Mouse (Mus musculus): ENCODE data around the gene Rbm47.
"Not testable (repeated sequence)": the region's sequence is repeated elsewhere in the genome, so short reads cannot be mapped to it uniquely, and the experiment has no call there.

Rbm47 gene

GRCm38 (mm10) chr5:66028232-66028631 is 144.7 kb downstream of the Rbm47 start:
- no peak for DNase-seq (ENCODE audit: low read depth, low spot score)

DNA sequence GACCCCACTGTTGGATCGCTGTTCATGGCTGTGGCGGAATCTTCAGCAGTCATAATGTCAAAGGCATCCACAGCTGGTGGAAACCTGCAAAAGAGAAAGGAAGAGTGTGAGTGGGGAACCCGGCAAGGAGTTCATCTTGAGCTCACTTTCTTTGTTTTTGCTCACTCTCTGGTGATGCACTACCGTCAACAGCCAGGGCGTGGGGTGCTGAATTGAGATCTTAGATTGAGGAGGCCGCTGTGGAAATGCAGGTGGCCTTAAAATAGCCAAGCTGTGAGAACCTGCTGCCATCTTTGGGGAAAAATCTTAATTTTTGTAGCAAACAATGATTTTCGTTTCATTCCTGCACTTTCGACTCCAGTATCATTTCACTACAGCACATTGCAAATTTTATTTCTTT is 145.7 kb downstream of the Rbm47 start:
- no peak for DNase-seq (ENCODE audit: low read depth, low spot score)

DNA sequence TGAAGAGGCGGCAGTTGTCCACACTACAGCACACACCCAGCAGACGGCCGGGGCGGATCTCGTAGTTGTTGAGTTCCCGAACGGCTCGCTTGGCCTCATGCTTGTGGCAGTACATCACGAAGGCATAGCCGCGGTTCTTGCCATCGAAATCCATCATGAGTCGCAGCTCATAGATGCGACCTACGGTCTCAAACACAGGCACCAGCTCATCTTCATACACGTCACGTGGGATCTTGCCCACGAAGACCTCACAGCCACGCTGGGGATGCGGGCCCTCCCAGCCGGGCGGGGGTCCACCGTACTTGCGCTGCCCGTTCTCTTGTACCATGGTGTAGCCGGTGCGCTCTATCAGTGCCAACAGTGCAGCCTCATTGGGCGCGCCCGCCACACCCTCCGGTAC is 146.1 kb downstream of the Rbm47 start:
- DNase-seq (ENCODE audit: low read depth, low spot score): no peak

DNA sequence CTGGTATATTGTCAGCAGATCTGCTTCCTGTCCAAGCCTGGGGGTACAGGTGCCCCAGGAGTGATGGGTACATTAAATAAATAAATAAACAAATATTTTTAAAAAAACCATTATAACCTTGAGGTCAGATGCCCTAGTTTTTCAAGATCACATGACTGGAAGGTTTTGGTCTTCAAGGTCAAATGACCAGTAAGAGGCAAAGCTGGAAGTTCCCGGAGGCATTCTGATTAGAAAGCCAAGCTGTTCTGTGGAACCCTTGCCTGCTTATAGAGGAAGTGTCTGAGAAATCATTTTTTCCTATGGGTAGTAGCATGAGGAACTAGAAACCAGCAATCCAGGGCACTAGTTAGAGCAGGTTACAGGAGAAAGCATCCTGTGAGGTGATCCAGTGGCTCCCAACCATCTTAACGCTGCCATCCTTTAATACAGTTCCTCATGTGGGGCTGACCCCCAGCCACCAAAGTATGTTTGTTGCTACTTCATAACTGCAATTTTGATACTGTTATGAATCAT is 157.4 kb downstream of the Rbm47 start:
- no peak for DNase-seq (ENCODE audit: low read depth, low spot score)

DNA sequence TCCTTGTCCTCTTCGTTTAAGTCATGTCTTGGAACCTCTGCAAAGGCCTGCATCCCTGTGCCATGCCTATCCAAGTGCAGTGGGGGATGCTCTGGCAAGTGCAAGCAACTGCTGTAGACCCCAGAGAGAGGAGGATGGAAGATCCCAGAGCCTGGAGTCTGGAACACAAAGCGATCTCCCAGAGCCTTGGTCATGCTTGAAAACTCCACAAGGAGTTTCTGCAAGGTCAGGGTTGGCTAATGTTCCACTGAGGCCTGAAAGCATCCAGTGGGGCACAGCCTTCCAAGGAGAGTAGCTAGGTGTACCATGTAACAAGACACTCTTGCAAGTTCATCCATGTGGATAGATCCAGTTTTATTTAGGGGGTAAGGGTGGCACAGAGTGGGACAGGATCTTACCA is 158.5 kb downstream of the Rbm47 start:
- no peak for DNase-seq (ENCODE audit: low read depth, low spot score)

DNA sequence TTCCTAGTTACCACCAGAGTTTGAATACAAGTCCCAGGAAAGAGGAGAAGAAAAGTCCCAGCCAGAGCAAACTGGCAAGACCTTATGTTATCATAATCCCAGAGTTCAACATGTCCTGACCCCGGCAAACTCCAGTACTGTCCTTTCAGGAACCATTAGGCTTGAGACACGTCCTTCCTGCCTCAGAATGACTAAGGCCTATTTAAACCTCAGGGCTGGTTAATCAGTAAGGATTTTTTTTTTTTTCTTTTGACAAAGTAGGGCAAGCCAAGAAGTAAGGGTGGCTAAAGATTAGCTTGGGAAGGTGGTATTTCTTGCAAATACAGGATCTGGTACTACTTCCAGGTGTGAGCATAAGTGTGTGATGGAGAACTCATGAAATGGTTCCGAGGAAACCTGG is 158.9 kb downstream of the Rbm47 start:
- no peak for DNase-seq (ENCODE audit: low read depth, low spot score)

GRCm38 (mm10) chr5:66008245-66008967 is 164.5 kb downstream of the Rbm47 start:
- no peak for DNase-seq (ENCODE audit: low read depth, low spot score)

DNA sequence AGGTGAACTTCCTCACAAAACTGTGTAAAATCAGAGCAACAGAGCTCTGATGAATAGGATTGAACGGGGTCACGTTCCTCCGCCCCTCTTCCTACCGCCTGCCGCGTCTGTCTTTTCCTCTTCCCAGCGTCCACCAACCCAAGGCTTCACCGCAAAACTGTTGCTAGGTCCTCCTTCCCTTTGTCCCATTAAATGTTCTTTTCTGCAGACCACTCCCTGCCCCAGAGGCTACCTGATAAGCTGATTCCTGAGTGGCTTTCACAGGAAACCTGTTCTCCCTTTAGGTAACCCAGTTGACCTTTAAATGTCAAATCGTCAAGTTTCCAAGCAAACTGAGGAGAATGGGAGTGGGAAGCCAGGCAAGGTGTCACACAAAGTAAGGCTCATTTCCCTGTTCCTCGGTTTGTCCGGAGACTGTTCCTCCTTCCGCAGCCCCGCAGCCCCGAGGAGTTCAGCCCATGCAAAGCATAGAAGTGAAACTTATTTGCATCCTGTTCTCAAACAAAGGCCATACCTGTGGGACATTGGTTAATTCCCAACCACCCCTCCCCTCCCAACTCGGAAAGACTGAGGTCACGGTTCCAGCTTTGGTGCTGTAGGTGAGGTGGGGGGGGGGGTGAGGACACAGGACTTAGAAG is 167.8 kb downstream of the Rbm47 start:
- no peak for DNase-seq (ENCODE audit: low read depth, low spot score)

- no peak for DNase-seq (ENCODE audit: low read depth, low spot score)
Observed at GRCm38 (mm10) chr5:66004134-66004925, 168.6 kb downstream of the Rbm47 start, which contains the start of gene 9130230L23Rik. TSS of gene 9130230L23Rik (minus strand) at chr5:66004285.

- no peak for DNase-seq (ENCODE audit: low read depth, low spot score)
Observed at GRCm38 (mm10) chr5:66001232-66001631, 171.7 kb downstream of the Rbm47 start.

DNA sequence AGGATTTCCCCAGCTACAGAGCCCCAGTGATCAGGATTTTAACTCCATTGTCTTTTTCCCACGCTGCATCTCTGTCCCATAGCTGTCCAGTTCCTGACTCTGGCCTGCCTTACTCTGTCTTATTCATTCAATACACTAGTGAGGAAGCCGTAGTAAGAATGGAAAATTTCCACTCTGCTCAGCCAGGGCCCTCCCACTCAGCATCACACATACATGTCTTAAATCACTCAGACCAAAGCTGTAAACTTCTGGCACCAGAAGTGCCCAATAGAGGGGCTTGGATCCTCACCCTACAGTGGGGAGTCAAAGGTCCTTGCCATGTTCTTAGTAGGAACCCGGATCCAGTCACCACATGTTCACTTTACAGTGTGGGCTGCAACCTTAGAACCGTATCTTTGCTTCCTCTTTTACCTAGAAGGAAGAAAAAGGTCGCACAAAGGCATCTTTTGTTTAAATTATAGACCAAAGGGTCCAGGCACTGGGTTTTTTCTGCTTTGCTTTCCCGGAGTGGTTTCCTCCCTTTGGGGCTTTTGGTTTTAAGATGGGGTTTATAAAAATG is 172.3 kb downstream of the Rbm47 start:
- DNase-seq (ENCODE audit: low read depth, low spot score): no peak

GRCm38 (mm10) chr5:66000074-66000473 is 172.8 kb downstream of the Rbm47 start:
- DNase-seq (ENCODE audit: low read depth, low spot score): peak; percentile 27

GRCm38 (mm10) chr5:65999106-65999505 is 173.8 kb downstream of the Rbm47 start:
- DNase-seq (ENCODE audit: low read depth, low spot score): no peak

GRCm38 (mm10) chr5:65997813-65998212 is 175.1 kb downstream of the Rbm47 start:
- DNase-seq (ENCODE audit: low read depth, low spot score): no peak

GRCm38 (mm10) chr5:65994643-65995042 is 178.3 kb downstream of the Rbm47 start:
- DNase-seq (ENCODE audit: low read depth, low spot score): no peak

- no peak for DNase-seq (ENCODE audit: low read depth, low spot score)
Observed at GRCm38 (mm10) chr5:65991191-65991590, 181.7 kb downstream of the Rbm47 start.

DNA sequence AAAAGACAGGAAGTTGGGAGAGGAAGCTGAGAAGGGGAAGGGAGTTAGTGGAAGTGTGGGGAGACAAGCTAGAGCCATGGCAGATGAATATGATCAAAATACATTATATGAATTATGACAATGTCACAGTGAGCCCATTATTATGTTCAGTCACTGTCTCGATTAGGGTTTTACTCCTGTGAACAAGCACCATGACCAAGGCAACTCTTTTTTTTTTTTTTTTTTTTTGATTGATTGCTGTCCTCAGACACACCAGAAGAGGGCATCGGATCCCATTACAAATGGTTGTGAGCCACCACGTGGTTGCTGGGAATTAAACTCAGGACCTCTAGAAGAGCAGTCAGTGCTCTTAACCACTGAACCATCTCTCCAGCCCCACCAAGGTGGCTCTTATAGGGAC is 185.9 kb downstream of the Rbm47 start:
- not testable (repeated sequence) for DNase-seq (ENCODE audit: low read depth, low spot score)

GRCm38 (mm10) chr5:65986426-65986825 is 186.5 kb downstream of the Rbm47 start:
- no peak for DNase-seq (ENCODE audit: low read depth, low spot score)

DNA sequence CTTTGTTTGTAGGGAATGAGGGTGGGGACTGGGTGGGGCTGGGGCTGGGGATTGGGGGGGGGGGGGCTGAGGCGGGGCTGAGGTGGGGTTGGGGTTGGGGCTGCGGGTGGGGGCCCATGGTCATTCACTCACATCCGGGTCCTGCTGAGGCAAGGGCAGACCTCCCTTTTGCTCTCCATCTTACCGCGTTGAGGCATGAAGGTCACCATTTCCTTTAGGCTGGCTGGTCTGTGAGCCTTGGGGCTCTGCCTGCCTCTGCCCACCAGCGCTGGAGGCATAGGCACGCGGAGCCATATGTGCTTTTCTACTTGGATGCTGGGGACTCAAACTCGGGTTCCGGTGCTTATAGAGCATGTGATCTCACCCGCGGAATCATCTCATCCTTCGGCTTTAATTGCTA is 197.2 kb downstream of the Rbm47 start:
- DNase-seq (ENCODE audit: low read depth, low spot score): no peak

- no peak for DNase-seq (ENCODE audit: low read depth, low spot score)
Observed at GRCm38 (mm10) chr5:65973189-65973588, 199.7 kb downstream of the Rbm47 start.

GRCm38 (mm10) chr5:65968004-65968403 is 204.9 kb downstream of the Rbm47 start:
- DNase-seq (ENCODE audit: low read depth, low spot score): no peak

- DNase-seq (ENCODE audit: low read depth, low spot score): no peak
Observed at GRCm38 (mm10) chr5:65967091-65967490, 205.8 kb downstream of the Rbm47 start.

Measured in skeletal muscle tissue, adult 2 months (tissue).